ENCODE assay signal across 18 mouse cellular contexts in the genomic region with DNA sequence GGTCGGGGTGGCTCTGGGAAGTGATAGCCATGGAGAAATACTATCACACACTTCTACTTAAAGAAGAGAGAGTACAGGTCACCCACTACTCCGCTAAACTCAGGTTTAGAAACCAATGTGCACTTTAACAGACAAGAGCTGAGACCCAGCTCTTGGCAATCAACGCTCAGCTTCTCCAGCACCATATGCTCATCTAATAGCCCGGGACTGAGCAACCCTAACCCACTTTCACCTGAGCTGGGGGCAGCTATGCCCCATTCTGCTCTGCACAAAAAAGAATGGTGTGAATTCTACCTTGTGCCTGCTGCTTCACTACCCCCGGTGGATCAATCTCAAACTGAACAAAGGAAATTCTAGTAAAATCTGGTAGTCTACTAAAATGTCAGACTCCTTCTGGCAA. TPM values are rescaled to one million over a fixed set of nuclear protein-coding genes. Genes with fewer than 3 reads are reported as not detected.
"Had no signal": no experiment of that assay in that cellular context is flagged by ENCODE, and none has a peak within 500 bp of the region (broad histone marks: within the 10 kb centered on the region; RNA-seq: fewer than 3 reads in every experiment).

No protein-coding gene starts in this region.

- H3K4me1 ChIP-seq: midbrain, embryonic 15.5 days; neural tube, embryonic 12.5 days had no signal

- H3K4me3 ChIP-seq: limb, embryonic 12.5 days; midbrain, embryonic 15.5 days; neural tube, embryonic 12.5 days had no signal

- H3K27me3 ChIP-seq: limb, embryonic 12.5 days; midbrain, embryonic 15.5 days; neural tube, embryonic 12.5 days had no signal

- H3K9me3 ChIP-seq: limb, embryonic 12.5 days; midbrain, embryonic 15.5 days; neural tube, embryonic 12.5 days had no signal

- DNase-seq: kidney, postnatal 25 days; lung, adult 2 months; lung, postnatal 36 days; thymus, postnatal 4 days had no signal

- H3K27ac ChIP-seq: limb, embryonic 12.5 days; liver, embryonic 14.5 days; midbrain, embryonic 15.5 days; neural tube, embryonic 12.5 days; stomach, postnatal 0 days had no signal

- ATAC-seq: lung, postnatal 0 days; midbrain, embryonic 15.5 days had no signal

- H3K4me2 ChIP-seq: limb, embryonic 12.5 days; midbrain, embryonic 11.5 days; midbrain, embryonic 15.5 days; neural tube, embryonic 12.5 days had no signal

- H3K9ac ChIP-seq: limb, embryonic 12.5 days; liver, embryonic 14.5 days; midbrain, embryonic 15.5 days; neural tube, embryonic 12.5 days had no signal

RNA-seq across cellular contexts. Expression of a gene that starts 22.2 kb away (rescaled TPM):
- total RNA-seq: layer of hippocampus, postnatal 10 days; left cerebral cortex, postnatal 36 days; monocyte, adult 5-6 weeks; neutrophil, adult 5-6 weeks had no signal
- polyA plus RNA-seq: midbrain, embryonic 11.5 days; neural tube, embryonic 12.5 days; stomach, postnatal 0 days had no signal

RNA-seq across cellular contexts. Expression of a gene that starts 59.9 kb away (rescaled TPM):
- total RNA-seq: layer of hippocampus, postnatal 10 days; left cerebral cortex, postnatal 36 days; liver, adult 2 months; megakaryocyte progenitor cell, adult 5-6 weeks; monocyte, adult 5-6 weeks; neutrophil, adult 5-6 weeks had no signal
- polyA plus RNA-seq: kidney, embryonic 16.5 days; limb, embryonic 12.5 days; lung, adult 2 months; lung, postnatal 0 days; midbrain, embryonic 15.5 days; neural tube, embryonic 12.5 days had no signal
